Mouse (Mus musculus) liver, embryonic 13.5 days (tissue): ENCODE measurements around the gene Pygb. TPM values are rescaled to one million over a fixed set of nuclear protein-coding genes. Genes with fewer than 3 reads are reported as not detected.

Source experiments
- ATAC-seq: fragments of 200-750 bp; cut with Nextera tagmentation; 2 replicates; pipeline ENCODE4 v1.8.0; 2017; ENCODE audit warnings: low read depth, mild to moderate bottlenecking, moderate number of reproducible peaks, moderate library complexity
- DNase-seq: peaks from one replicate; pipeline ENCODE4 v3.0.0; 2022
- H3K27ac ChIP-seq: fragments of 300-500 bp; sonication (generic); 2 replicates; pipeline ENCODE4 v1.5.1; 2015; ENCODE audit warnings: moderate library complexity, mild to moderate bottlenecking, inconsistent platforms
- H3K27me3 ChIP-seq: fragments of 300-500 bp; sonication (generic); 2 replicates; pipeline ENCODE4 v1.6.1; 2015; ENCODE audit warnings: mild to moderate bottlenecking, inconsistent platforms
- H3K36me3 ChIP-seq: fragments of 300-500 bp; sonication (generic); 2 replicates; pipeline ENCODE4 v1.6.1; 2015; ENCODE audit warnings: mild to moderate bottlenecking, inconsistent platforms
- H3K4me1 ChIP-seq: fragments of 300-500 bp; sonication (generic); replicated peaks from 2 replicates; pipeline ENCODE4 v1.6.1; 2015; ENCODE audit warnings: inconsistent platforms
- H3K4me2 ChIP-seq: fragments of 300-500 bp; sonication (generic); 2 replicates; pipeline ENCODE4 v1.6.1; 2015; ENCODE audit warnings: inconsistent platforms, mild to moderate bottlenecking, moderate library complexity
- H3K4me3 ChIP-seq: fragments of 300-500 bp; sonication (generic); replicated peaks from 2 replicates; pipeline ENCODE4 v1.5.1; 2015; ENCODE audit warnings: mild to moderate bottlenecking, inconsistent platforms
- H3K9ac ChIP-seq: fragments of 300-500 bp; sonication (generic); 2 replicates; pipeline ENCODE4 v1.6.1; 2015; ENCODE audit warnings: mild to moderate bottlenecking, inconsistent platforms
- H3K9me3 ChIP-seq: fragments of 300-500 bp; sonication (generic); replicated peaks from 2 replicates; pipeline ENCODE4 v1.6.1; 2016; ENCODE audit warnings: inconsistent platforms
- whole genome bisulfite sequencing: fragments of 180-500 bp; shearing (Covaris S2); methylation state at CpG from one replicate; pipeline ENCODE4 v1.1.7; 2015; ENCODE audit not compliant: insufficient replicate concordance; 5-methylcytosine and 5-hydroxymethylcytosine counted together
- polyA plus RNA-seq: library from polyadenylated mRNA; unstranded; fragments of >200 nt; fragmentation: Nextera tagmentation; extraction: Ambion mirVana; gene quantifications from 2 replicates; pipeline ENCODE4 v1.2.1, GENCODE M21; 2015

The Pygb gene
- polyA plus RNA-seq, result 22.9 and 29.4 TPM in 2 replicates

DNA sequence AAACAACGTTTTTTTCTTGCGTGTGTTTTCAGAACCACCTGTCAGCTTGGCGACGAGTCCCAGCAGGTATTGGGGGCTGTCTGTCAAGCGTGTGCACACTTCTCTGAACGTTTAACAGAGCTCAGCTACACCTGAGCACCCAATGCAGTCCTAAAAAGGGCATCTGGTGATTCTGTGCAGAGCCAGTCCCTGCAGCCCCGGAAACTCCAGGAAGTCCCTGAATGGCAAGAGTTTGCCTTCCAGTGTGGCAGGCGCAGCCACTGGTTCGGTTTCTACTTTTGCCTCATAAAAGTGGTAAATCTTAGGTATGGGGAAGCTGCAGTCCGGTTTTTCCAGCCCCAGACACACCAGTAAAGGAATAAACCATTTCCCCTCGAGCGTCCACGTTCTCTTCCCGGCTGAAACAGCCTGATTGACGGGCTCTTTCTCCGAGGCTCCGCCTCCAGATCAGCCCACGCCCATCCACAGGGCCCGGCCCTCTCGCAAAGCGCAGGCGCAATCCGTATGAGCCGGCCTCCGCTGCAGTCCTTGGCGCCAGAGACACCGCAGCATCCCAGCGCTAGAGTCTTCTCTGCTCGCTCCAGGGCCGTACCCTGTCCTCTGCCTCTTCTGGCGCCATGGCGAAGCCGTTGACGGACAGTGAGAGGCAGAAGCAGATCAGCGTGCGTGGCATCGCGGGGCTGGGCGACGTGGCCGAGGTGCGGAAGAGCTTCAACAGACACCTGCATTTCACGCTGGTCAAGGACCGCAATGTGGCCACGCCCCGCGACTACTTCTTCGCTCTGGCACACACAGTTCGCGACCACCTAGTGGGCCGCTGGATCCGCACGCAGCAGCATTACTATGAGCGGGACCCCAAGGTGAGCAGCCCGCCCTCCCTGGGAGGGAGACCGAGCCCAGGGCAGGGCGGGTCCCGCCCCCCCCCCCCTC is at the start of gene Pygb:
Pygb (plus strand) TSS at position 485 of the 930 bp plus-strand sequence.
- 3% methylated on average over 58 of the region's 58 CpGs for WGBS
- H3K4me3 ChIP-seq, result peak within 1 kb of the TSS; percentile 74

DNA sequence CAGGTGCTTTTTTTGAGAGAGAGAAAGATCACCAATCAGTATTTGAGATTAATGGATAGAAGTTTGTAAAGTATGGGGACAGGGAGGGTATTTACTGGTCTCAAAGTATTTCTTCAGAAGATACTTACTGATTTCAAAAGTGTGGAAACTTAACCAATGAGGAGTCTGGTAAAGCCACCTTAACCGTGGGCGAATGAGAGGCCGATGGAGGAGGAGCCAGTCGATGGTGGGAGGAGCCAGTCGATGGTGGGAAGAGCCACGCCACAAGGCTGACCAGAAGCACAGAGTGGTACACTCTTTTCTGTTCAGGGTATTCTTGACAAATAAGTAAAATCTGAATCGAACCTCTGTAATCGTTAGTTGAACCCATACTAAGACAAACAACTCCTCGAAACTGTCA is 48.7 kb upstream of the Pygb start:
- H3K27ac ChIP-seq, result no peak overlapping the region
- no peaks in the 10 kb centered on the region for H3K36me3 ChIP-seq
- H3K9ac ChIP-seq, result no peak overlapping the region
- H3K9me3 ChIP-seq, result no peaks in the 10 kb centered on the region
- ATAC-seq, result no peak
- no peak overlapping the region for H3K4me2 ChIP-seq
- DNase-seq, result no peak
- 59% methylated on average over 9 of the region's 9 CpGs for WGBS
- no peak overlapping the region for H3K4me3 ChIP-seq
- H3K27me3 ChIP-seq, result no peaks in the 10 kb centered on the region
- no peaks in the 10 kb centered on the region for H3K4me1 ChIP-seq

More for the DNA sequence above, at the start of gene Pygb:
- Histone ChIP-seq H3K9ac (peak within 1 kb of the TSS; percentile 71), H3K36me3 (no peaks in the 10 kb centered on the region), H3K9me3 (no peaks in the 10 kb centered on the region), H3K27me3 (peaks cover 4% of the 10 kb centered on the region; the same call in 1 of the 2 replicates), H3K27ac (peak within 1 kb of the TSS; percentile 31), H3K4me2 (peak within 1 kb of the TSS; percentile 92), H3K4me1 (peaks cover 42% of the 10 kb centered on the region)
- ATAC-seq (peak; percentile 94), DNase-seq (peak; percentile 74)

DNA sequence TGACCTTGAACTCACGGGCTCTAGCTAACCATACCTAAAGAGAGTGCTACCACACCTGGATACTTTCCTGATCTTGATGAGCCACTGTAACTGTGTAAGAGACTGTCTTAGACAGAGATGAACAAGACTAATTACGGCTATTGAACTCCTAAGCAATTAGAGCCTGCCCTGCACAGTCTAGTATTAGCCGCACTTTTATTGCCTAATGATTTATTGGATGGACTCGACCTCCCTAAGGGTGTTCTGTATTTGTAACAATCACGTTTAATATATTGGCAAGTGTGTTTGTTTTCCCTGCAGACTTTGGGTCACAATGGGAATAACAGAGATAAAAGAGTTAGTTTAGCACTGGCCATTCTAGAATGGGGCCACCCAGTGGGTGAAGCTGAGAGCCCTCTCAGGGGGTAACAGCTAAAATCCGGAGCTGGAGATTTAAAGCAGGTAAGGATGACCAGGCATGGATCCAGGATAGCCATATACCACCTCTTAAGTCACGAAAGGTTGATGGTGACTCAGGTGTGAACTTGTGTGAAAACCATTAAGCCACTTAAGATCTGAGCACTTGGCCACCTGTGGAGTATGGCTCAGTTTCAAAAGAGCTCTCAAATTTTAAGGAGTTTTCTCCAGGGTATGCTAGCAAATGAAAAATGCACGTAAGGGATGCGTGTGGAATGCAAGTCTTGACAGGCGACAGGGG is 46.2 kb upstream of the Pygb start:
- Histone ChIP-seq H3K9me3 (no peaks in the 10 kb centered on the region), H3K4me2 (no peak overlapping the region), H3K27me3 (peaks cover 4% of the 10 kb centered on the region; the same call in 1 of the 2 replicates), H3K4me3 (no peak overlapping the region), H3K27ac (no peak overlapping the region), H3K9ac (no peak overlapping the region), H3K4me1 (no peaks in the 10 kb centered on the region), H3K36me3 (no peaks in the 10 kb centered on the region)
- 59% methylated on average over 10 of the region's 10 CpGs for WGBS
- DNase-seq, result no peak
- ATAC-seq, result no peak

DNA sequence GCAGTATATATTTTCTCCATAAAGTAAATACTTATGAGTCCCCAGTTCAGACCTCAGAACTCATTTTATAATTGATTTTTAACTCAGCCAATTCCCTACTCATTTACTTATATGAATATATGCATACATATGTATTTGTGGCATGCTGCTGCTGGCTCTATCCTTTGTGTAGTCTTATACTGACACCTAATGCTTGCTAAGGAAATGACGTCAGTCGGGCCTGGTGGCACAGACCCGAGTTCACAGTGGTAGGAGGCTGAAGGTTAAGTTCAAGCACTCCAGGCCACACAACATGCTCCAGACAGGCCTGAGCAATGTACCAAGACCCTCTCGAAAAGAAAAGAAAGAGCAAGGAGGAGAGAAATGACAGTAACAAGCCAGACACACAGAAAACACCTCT is 45.1 kb upstream of the Pygb start:
- Histone ChIP-seq H3K9me3 (no peaks in the 10 kb centered on the region), H3K27me3 (peaks cover 7% of the 10 kb centered on the region; the same call in 1 of the 2 replicates), H3K27ac (no peak overlapping the region), H3K4me2 (no peak overlapping the region), H3K4me3 (no peak overlapping the region), H3K9ac (no peak overlapping the region), H3K4me1 (no peaks in the 10 kb centered on the region), H3K36me3 (no peaks in the 10 kb centered on the region)
- 45% methylated on average over 4 of the region's 4 CpGs for WGBS
- no peak for DNase-seq
- ATAC-seq, result no peak

DNA sequence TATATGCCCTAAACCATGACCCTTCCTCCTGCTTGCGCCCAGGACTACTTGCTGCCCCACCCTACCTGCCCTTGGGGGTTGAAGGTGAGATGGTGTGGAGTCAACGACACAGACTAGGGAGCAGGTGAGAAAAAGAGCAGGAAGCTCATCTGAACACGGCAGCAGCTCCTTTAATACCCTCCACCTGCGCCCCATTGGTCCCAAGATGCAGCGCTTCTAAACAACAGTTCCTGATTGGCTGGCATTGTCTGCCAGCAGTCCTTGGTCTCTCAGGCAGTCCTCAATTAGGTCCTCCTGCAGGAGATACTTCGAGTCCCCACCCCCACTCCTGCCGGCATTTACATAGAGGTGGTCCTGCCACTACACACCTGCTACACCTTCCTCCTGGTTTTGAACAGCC is 41.5 kb upstream of the Pygb start:
- DNase-seq (no peak), ATAC-seq (no peak)
- H3K4me3 ChIP-seq, result no peak overlapping the region
- H3K4me2 ChIP-seq, result no peak overlapping the region
- peaks cover 7% of the 10 kb centered on the region; the same call in 1 of the 2 replicates for H3K27me3 ChIP-seq
- 52% methylated on average over 7 of the region's 7 CpGs for WGBS
- H3K9me3 ChIP-seq, result no peaks in the 10 kb centered on the region
- no peak overlapping the region for H3K9ac ChIP-seq
- H3K36me3 ChIP-seq, result no peaks in the 10 kb centered on the region
- no peak overlapping the region for H3K27ac ChIP-seq
- H3K4me1 ChIP-seq, result peaks cover 10% of the 10 kb centered on the region

DNA sequence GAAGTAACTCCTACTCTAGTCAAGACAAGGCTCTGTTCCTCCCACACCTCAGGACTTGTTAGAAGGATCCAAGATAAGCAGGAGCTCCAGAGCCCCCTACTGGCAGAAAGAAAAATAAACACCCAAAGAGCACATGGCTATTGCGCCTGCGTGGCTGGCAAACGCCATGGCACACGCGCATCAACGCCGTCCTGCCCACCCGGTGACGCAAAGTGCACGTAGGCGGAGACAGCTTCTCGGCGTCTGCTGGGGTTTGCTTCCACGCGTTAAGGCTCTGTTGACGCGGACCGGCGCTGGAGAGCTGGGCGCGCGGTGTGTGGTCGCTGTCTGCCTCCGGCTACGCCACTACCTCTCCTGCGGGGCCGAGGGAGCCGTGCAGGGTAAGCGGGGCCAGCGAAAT is 37.7 kb upstream of the Pygb start, which contains the start of gene Entpd6:
Entpd6 (plus strand) TSS at position 189 of the 400 bp plus-strand sequence.
- peak; percentile 89 for DNase-seq
- peak; percentile 96 for ATAC-seq
- peaks cover 15% of the 10 kb centered on the region for H3K36me3 ChIP-seq
- peaks cover 7% of the 10 kb centered on the region; the same call in 1 of the 2 replicates for H3K27me3 ChIP-seq
- H3K9me3 ChIP-seq, result no peaks in the 10 kb centered on the region
- H3K9ac ChIP-seq, result peak within 1 kb of the TSS; percentile 85
- H3K27ac ChIP-seq, result peak within 1 kb of the TSS; percentile 72
- H3K4me1 ChIP-seq, result peaks cover 20% of the 10 kb centered on the region
- peak within 1 kb of the TSS; percentile 71 for H3K4me3 ChIP-seq
- under 1% methylated on average over 30 of the region's 30 CpGs for WGBS
- H3K4me2 ChIP-seq, result peak within 1 kb of the TSS; percentile 99

DNA sequence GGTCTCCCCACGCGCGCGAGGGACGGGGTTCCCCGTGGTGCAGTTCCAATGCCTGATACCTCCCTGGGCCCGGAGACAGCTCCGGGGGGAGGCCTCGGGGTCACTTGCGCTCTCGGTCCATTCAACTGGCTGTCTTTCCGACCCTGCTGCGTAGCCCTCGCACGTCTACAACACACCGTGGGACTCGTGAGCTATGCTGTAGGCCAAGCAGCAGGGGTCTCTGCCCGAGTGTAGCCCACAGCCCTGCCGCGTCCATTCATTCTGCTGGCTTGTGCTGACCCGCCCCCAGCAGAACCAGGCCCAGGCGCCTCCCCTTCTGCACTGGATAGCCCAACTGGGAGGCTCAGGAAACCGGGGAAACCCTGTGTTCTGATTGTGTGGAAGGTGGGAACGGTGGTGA is 37.3 kb upstream of the Pygb start:
- Histone ChIP-seq H3K27me3 (peaks cover 7% of the 10 kb centered on the region; the same call in 1 of the 2 replicates), H3K36me3 (peaks cover 15% of the 10 kb centered on the region), H3K9me3 (no peaks in the 10 kb centered on the region), H3K27ac (peak overlapping the region; percentile 72), H3K9ac (peak overlapping the region; percentile 85), H3K4me1 (peaks cover 20% of the 10 kb centered on the region), H3K4me2 (peak overlapping the region; percentile 99), H3K4me3 (peak overlapping the region; percentile 71)
- DNase-seq (no peak), ATAC-seq (peak; percentile 53)
- under 1% methylated on average over 24 of the region's 24 CpGs for WGBS

DNA sequence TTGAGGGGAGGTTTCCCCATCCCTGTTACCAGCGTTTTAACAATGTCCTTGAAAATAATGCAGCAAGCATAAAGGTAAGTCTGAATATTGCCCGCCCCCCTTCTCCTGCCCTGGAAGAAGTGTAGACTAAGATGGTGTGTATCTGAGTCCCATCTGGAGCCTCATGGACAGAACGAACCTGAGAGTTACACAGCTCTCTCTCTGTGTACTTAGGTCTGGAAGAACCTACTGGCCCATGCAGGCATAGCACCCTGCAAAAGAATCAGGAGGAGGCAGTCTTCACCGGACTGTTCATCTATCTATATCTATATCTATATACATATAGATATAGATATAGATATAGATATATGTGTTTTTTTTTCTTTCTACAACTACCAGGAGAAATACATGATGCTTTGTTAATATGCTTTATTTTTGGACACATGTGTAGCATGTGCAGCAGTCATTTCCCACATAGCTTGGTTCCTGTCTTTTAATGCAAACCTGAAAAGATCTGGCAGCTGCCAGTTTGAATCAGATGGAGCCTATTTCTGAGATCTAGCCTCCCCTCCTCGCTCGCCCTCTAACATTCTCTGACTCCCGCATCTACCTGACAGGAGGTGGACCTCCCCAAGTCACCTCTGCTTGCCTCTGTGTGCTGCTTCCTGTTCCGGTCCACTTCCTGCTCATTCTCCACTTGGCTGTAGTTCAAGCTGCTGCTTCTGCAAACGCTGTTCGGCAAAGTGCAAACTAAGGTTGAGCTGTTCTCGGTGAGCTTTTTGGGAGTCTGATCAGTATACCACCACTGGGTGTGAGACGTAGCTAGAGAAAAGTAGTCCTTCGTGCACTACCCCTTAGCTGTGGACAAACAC is 36.2 kb upstream of the Pygb start:
- ATAC-seq (no peak), DNase-seq (no peak)
- 53% methylated on average over 13 of the region's 13 CpGs for WGBS

DNA sequence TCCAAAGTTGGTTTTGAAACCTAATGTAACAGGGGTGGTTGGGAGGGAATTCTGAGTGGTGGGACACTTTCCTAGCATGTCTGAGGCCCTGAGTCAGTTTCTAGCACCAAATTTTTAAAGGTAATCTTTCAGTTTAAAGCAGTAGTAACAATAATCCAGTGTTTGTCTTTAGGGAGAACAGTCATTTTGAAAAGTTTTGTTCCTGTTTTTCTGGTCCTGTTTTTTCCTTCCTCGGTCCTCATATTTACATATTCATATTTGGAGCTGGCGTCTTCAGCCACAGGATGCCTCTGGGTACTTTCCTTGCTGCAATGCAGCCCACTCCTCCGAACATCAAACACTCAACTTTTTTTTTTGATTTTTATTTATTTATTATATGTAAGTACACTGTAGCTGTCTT is 31.5 kb upstream of the Pygb start:
- Histone ChIP-seq H3K27ac (no peak overlapping the region), H3K4me2 (no peak overlapping the region), H3K36me3 (peaks cover 46% of the 10 kb centered on the region), H3K27me3 (no peaks in the 10 kb centered on the region), H3K9me3 (no peaks in the 10 kb centered on the region), H3K4me1 (peaks cover 10% of the 10 kb centered on the region), H3K4me3 (no peak overlapping the region), H3K9ac (no peak overlapping the region)
- DNase-seq, result no peak
- no peak for ATAC-seq
- 80% methylated on average over 3 of the region's 3 CpGs for WGBS

More for the DNA sequence above, 36.2 kb upstream of the Pygb start:
- H3K4me1 ChIP-seq, result peaks cover 20% of the 10 kb centered on the region
- H3K27ac ChIP-seq, result no peak overlapping the region
- peaks cover 15% of the 10 kb centered on the region for H3K36me3 ChIP-seq
- peak overlapping the region; percentile 99 for H3K4me2 ChIP-seq
- no peaks in the 10 kb centered on the region for H3K9me3 ChIP-seq
- H3K9ac ChIP-seq, result peak overlapping the region; percentile 85; the same call in 1 of the 2 replicates
- H3K4me3 ChIP-seq, result no peak overlapping the region; the same call in 1 of the 2 replicates
- H3K27me3 ChIP-seq, result 0 out of 2 replicates have a peak, but pooled peaks cover 3% of the 10 kb centered on the region

DNA sequence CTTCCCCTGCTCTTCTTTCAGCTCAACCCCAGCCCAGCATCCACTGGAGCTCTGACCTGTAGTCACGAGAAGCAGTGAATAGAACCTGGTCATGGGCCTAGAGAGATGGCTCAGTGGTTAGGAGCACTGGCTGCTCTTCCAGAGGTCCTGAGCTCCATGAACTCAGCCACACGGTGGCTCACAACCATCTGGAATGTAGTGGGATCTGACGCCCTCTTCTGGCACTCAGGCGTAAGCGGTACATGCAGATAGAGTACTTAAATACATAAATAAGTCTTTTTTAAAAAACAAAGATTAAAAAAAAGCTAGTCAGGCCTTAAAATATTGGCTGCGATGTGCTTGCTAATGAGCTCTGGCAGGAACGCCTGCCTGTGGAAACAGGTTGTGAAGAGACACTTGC is 25.1 kb upstream of the Pygb start:
- H3K27me3 ChIP-seq, result no peaks in the 10 kb centered on the region
- 77% methylated on average over 7 of the region's 7 CpGs for WGBS
- peaks cover 43% of the 10 kb centered on the region for H3K36me3 ChIP-seq
- no peak overlapping the region for H3K9ac ChIP-seq
- DNase-seq, result no peak
- H3K9me3 ChIP-seq, result no peaks in the 10 kb centered on the region
- no peak overlapping the region for H3K4me2 ChIP-seq
- no peak overlapping the region for H3K4me3 ChIP-seq
- H3K4me1 ChIP-seq, result no peaks in the 10 kb centered on the region
- no peak for ATAC-seq
- no peak overlapping the region for H3K27ac ChIP-seq
